Mouse (Mus musculus): ENCODE results near the gene Gm26741.

DNA sequence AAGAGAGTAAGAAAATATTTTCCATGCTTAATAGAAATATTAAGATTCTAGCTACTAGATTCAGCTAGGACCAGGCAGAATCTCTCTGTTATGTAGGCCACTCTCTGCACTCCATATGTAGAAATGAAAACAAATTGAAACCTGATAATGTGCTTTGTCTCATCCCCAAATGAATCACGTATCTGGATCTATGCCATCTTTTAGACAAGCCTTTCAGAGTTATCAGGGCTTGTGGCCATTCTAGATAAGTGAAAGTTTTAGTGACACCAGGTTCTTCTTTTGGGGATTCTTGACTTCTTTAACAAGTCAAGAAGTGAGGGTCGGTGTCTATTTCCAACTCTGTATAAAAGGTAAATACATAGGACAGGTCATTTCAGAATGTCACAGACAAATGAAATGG is 40.1 kb downstream of the Gm26741 start:
- TF ChIP-seq TCF12 (IDR thresholded peaks at IDR 0.05; ENCODE audit: insufficient read depth, poor library complexity, severe bottlenecking), result no peak
- no peak for TF ChIP-seq MYOG (IDR thresholded peaks at IDR 0.05; ENCODE audit: control insufficient read depth in 1 of 3, insufficient read depth in 1 of 3, insufficient read length in 2 of 3, low read depth in 2 of 3)
- TF ChIP-seq SRF (IDR thresholded peaks at IDR 0.05; ENCODE audit: control insufficient read depth, insufficient read length, low read depth), result no peak
- TF ChIP-seq MYOD1 (IDR thresholded peaks at IDR 0.05; ENCODE audit: control insufficient read depth in 1 of 3, insufficient read length in 2 of 3, low read depth in 2 of 3), result no peak
